Mouse (Mus musculus): ENCODE results near the gene Dnase2b. TPM values are rescaled to one million over a fixed set of nuclear protein-coding genes. Genes with fewer than 3 reads are reported as not detected.

Gene Dnase2b
- total RNA-seq (2014; rRNA removed) (11.0 and 15.6 TPM in 2 replicates), polyA plus RNA-seq (2012; rRNA removed) (6.2 and 6.6 TPM in 2 replicates)

DNA sequence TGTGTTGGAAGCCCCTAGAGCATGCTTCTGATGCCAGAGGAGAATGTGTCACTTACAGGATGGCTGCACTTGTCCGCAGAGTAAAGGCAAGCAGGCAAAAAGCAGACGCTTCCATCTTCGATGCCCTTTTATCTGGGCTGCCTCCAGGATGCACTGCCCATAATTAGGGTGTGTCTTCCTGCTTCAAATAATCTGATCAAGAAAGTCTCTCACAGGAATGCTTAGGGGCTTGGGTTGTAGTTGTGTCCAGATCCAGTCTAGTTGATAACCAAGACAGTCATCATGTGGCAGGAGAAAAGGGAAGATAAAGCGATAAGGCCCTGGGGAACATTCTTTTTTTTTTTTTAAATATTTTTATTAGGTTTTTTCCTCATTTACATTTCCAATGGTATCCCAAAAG, at the start of gene Dnase2b:
Gene Dnase2b (minus strand): TSS at position 101 of the 400 bp plus-strand sequence.
- no peak within 1 kb of the TSS for H3K9ac ChIP-seq (ENCODE audit: low read depth, low read length)
- H3K27ac ChIP-seq (replicated peaks; ENCODE audit: insufficient read depth, low read depth, low read length), result no peak within 1 kb of the TSS
- H3K79me2 ChIP-seq (ENCODE audit: control insufficient read depth, insufficient read depth, low read length), result no peaks in the 10 kb centered on the region; the same call in 1 of the 2 replicates
- peak; percentile 46 for DNase-seq (ENCODE audit: extremely low read depth, low read depth, low spot score)
- H3K27me3 ChIP-seq (ENCODE audit: control insufficient read depth, insufficient read depth, low read length), result no peaks in the 10 kb centered on the region
- peaks cover 5% of the 10 kb centered on the region; the same call in 1 of the 2 replicates for H3K4me1 ChIP-seq (ENCODE audit: control insufficient read depth, insufficient read depth, low read length)
- WGBS, result 64% methylated on average over 4 of the region's 4 CpGs
- no peak within 1 kb of the TSS for H3K4me3 ChIP-seq (ENCODE audit: insufficient read depth, low read depth, low read length)
- TF ChIP-seq CTCF (IDR thresholded peaks at IDR 0.05; ENCODE audit: low read depth, low read length) (no peak), POLR2A (IDR thresholded peaks at IDR 0.05; ENCODE audit: extremely low read depth, insufficient read depth, low read length) (no peak)
- peaks cover 68% of the 10 kb centered on the region for H3K36me3 ChIP-seq (ENCODE audit: control insufficient read depth, insufficient read depth, low read length)

DNA sequence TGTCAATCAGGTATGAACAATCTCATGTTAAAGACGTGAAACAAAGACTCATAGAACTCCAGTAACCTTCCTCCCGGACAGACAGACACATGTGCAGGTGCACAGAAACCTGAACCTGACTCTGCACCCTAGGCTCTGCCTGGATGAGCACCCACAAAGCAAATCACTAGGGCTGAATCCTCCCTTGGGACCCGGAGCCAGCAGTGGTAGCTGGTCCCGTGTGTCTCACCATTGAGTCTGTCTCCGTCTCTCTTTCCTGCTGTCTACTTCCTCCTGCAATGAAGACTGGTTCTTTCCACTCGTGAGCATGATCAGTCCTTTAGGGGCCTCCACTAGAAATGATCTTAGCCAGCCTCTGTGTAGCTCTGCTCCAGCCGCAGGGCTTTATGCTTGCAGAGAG, 46.5 kb upstream of the Dnase2b start:
- H3K4me3 ChIP-seq (ENCODE audit: insufficient read depth, low read depth, low read length), result no peak overlapping the region
- 79% methylated on average over 7 of the region's 7 CpGs for WGBS
- H3K4me1 ChIP-seq (ENCODE audit: control insufficient read depth, insufficient read depth, low read length), result no peaks in the 10 kb centered on the region
- TF ChIP-seq CTCF (IDR thresholded peaks at IDR 0.05; ENCODE audit: low read depth, low read length) (no peak), POLR2A (IDR thresholded peaks at IDR 0.05; ENCODE audit: extremely low read depth, insufficient read depth, low read length) (no peak)
- H3K36me3 ChIP-seq (ENCODE audit: control insufficient read depth, insufficient read depth, low read length), result no peaks in the 10 kb centered on the region
- no peak overlapping the region for H3K9ac ChIP-seq (ENCODE audit: low read depth, low read length)
- no peak overlapping the region for H3K27ac ChIP-seq (replicated peaks; ENCODE audit: insufficient read depth, low read depth, low read length)
- H3K79me2 ChIP-seq (ENCODE audit: control insufficient read depth, insufficient read depth, low read length), result no peaks in the 10 kb centered on the region
- H3K27me3 ChIP-seq (ENCODE audit: control insufficient read depth, insufficient read depth, low read length), result no peaks in the 10 kb centered on the region
- no peak for DNase-seq (ENCODE audit: extremely low read depth, low read depth, low spot score)

DNA sequence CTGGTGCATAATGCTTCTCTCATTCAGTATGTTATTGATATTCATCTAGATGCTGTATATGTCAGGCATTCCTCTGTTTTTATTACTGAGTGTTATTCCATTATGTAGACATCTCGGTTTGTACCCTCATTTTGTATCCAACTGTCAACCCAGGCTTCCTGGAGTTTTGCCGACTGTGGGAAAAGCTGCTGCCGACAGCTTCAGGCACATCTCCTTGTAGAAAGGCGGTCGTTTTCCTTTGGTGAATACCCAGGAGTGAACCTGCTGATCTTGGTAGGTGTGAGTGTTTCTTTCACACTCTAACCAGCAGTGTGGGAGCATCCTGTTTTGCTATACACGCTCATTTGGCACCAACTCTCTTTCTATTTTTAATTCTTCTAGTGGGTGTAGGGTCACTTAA, 45.6 kb upstream of the Dnase2b start:
- WGBS, result 65% methylated on average over 6 of the region's 6 CpGs
- H3K4me1 ChIP-seq (ENCODE audit: control insufficient read depth, insufficient read depth, low read length), result no peaks in the 10 kb centered on the region
- H3K4me3 ChIP-seq (ENCODE audit: insufficient read depth, low read depth, low read length), result no peak overlapping the region
- H3K36me3 ChIP-seq (ENCODE audit: control insufficient read depth, insufficient read depth, low read length), result no peaks in the 10 kb centered on the region
- no peak for TF ChIP-seq CTCF (IDR thresholded peaks at IDR 0.05; ENCODE audit: low read depth, low read length)
- TF ChIP-seq POLR2A (IDR thresholded peaks at IDR 0.05; ENCODE audit: extremely low read depth, insufficient read depth, low read length), result no peak
- no peaks in the 10 kb centered on the region for H3K79me2 ChIP-seq (ENCODE audit: control insufficient read depth, insufficient read depth, low read length)
- no peaks in the 10 kb centered on the region for H3K27me3 ChIP-seq (ENCODE audit: control insufficient read depth, insufficient read depth, low read length)
- H3K27ac ChIP-seq (replicated peaks; ENCODE audit: insufficient read depth, low read depth, low read length), result no peak overlapping the region
- H3K9ac ChIP-seq (ENCODE audit: low read depth, low read length), result no peak overlapping the region
- no peak for DNase-seq (ENCODE audit: extremely low read depth, low read depth, low spot score)

DNA sequence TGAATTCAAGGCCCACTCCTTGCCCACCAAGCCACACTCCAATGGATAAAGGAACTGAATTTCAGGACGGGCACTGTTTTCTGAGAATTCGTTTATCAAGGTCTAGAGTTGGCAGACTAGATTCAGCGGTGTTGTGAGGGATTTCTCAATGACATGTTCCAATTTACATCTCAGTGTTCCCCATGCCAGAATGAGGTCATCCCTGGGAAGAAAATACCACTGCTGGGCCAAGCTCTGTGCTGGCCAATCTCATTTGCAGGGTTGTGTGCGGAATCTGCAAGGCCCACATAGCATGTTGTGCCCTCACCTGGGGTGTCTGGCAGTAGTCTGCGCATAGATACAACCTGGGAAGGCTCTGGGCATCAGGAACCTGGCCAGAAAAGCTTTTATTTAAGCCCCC, 43.9 kb upstream of the Dnase2b start:
- WGBS, result 87% methylated on average over 5 of the region's 5 CpGs
- Histone ChIP-seq H3K79me2 (ENCODE audit: control insufficient read depth, insufficient read depth, low read length) (no peaks in the 10 kb centered on the region), H3K27me3 (ENCODE audit: control insufficient read depth, insufficient read depth, low read length) (no peaks in the 10 kb centered on the region), H3K4me3 (ENCODE audit: insufficient read depth, low read depth, low read length) (no peak overlapping the region), H3K27ac (replicated peaks; ENCODE audit: insufficient read depth, low read depth, low read length) (no peak overlapping the region), H3K9ac (ENCODE audit: low read depth, low read length) (no peak overlapping the region), H3K4me1 (ENCODE audit: control insufficient read depth, insufficient read depth, low read length) (no peaks in the 10 kb centered on the region), H3K36me3 (ENCODE audit: control insufficient read depth, insufficient read depth, low read length) (no peaks in the 10 kb centered on the region)
- DNase-seq (ENCODE audit: extremely low read depth, low read depth, low spot score), result no peak
- TF ChIP-seq CTCF (IDR thresholded peaks at IDR 0.05; ENCODE audit: low read depth, low read length), result no peak
- no peak for TF ChIP-seq POLR2A (IDR thresholded peaks at IDR 0.05; ENCODE audit: extremely low read depth, insufficient read depth, low read length)

DNA sequence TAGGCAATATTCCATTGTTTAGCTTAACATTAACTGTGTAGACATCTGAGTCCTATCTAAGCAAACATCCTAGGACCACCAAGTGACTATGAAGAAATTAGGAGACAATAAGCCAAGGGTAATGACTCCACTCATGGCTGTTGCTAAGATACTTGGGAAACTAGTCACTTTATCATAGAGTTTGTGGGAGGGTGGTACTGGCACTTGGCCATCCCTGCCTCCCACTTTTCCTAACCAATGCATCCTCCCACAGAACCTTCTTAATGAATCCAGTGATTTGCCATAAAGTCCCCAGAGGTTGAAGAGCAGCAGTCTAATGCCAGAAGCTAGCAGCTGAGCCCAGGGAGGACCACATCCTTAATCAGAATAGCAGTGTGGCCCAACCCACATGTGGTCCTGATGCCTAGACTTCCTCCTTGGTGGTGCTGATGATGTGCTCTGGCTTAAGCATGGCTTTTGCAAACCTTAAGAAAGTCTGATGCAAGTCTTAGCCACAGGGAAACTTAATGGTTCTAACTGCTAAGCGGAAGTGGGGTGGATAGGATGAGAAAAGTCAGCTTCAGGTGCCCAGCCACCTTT, 42.8 kb upstream of the Dnase2b start:
- 100% methylated on average over 1 of the region's 1 CpGs for WGBS
- H3K36me3 ChIP-seq (ENCODE audit: control insufficient read depth, insufficient read depth, low read length), result no peaks in the 10 kb centered on the region
- H3K79me2 ChIP-seq (ENCODE audit: control insufficient read depth, insufficient read depth, low read length), result no peaks in the 10 kb centered on the region
- no peak overlapping the region for H3K9ac ChIP-seq (ENCODE audit: low read depth, low read length)
- DNase-seq (ENCODE audit: extremely low read depth, low read depth, low spot score), result no peak
- H3K27me3 ChIP-seq (ENCODE audit: control insufficient read depth, insufficient read depth, low read length), result no peaks in the 10 kb centered on the region
- H3K4me1 ChIP-seq (ENCODE audit: control insufficient read depth, insufficient read depth, low read length), result no peaks in the 10 kb centered on the region
- no peak overlapping the region for H3K27ac ChIP-seq (replicated peaks; ENCODE audit: insufficient read depth, low read depth, low read length)
- no peak overlapping the region for H3K4me3 ChIP-seq (ENCODE audit: insufficient read depth, low read depth, low read length)
- TF ChIP-seq POLR2A (IDR thresholded peaks at IDR 0.05; ENCODE audit: extremely low read depth, insufficient read depth, low read length), result no peak
- no peak for TF ChIP-seq CTCF (IDR thresholded peaks at IDR 0.05; ENCODE audit: low read depth, low read length)

DNA sequence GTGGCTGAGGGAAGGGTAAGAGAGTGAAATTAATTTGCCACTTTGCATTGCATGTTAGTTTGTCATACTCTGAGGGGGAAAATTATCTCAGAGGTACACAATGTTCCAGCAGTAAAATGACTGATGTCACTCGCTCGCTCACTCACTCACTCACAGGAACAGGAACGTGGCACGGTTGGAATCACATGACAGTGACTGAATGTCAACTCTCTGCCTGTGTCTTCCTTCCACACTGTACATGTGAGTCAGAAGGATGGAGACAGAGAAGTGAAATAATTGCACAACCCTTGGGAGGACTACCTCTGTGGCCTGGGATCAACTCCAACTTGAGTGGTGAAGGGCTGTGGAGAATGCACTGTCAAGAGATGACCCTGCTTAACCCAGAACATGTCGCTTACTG, 42.0 kb upstream of the Dnase2b start:
- H3K4me3 ChIP-seq (ENCODE audit: insufficient read depth, low read depth, low read length), result no peak overlapping the region
- H3K9ac ChIP-seq (ENCODE audit: low read depth, low read length), result no peak overlapping the region
- H3K4me1 ChIP-seq (ENCODE audit: control insufficient read depth, insufficient read depth, low read length), result no peaks in the 10 kb centered on the region
- H3K36me3 ChIP-seq (ENCODE audit: control insufficient read depth, insufficient read depth, low read length), result no peaks in the 10 kb centered on the region
- H3K27ac ChIP-seq (replicated peaks; ENCODE audit: insufficient read depth, low read depth, low read length), result no peak overlapping the region
- peak; percentile 48 for DNase-seq (ENCODE audit: extremely low read depth, low read depth, low spot score)
- no peaks in the 10 kb centered on the region for H3K79me2 ChIP-seq (ENCODE audit: control insufficient read depth, insufficient read depth, low read length)
- TF ChIP-seq POLR2A (IDR thresholded peaks at IDR 0.05; ENCODE audit: extremely low read depth, insufficient read depth, low read length) (no peak), CTCF (IDR thresholded peaks at IDR 0.05; ENCODE audit: low read depth, low read length) (no peak)
- WGBS, result 87% methylated on average over 5 of the region's 5 CpGs
- H3K27me3 ChIP-seq (ENCODE audit: control insufficient read depth, insufficient read depth, low read length), result no peaks in the 10 kb centered on the region

All from liver, adult 2 months (tissue).